Mouse (Mus musculus): ENCODE measurements around the gene Pip4k2c. TPM values are rescaled to one million over a fixed set of nuclear protein-coding genes. Genes with fewer than 3 reads are reported as not detected.
A peak's percentile ranks its signal among the peaks of the same experiment; 100 is the strongest.
"Not testable (repeated sequence)": the region's sequence is repeated elsewhere in the genome, so short reads cannot be mapped to it uniquely, and the experiment has no call there.

Pip4k2c gene
- polyA plus RNA-seq, 1 experiment from 2014 or later: 31.0 TPM

DNA sequence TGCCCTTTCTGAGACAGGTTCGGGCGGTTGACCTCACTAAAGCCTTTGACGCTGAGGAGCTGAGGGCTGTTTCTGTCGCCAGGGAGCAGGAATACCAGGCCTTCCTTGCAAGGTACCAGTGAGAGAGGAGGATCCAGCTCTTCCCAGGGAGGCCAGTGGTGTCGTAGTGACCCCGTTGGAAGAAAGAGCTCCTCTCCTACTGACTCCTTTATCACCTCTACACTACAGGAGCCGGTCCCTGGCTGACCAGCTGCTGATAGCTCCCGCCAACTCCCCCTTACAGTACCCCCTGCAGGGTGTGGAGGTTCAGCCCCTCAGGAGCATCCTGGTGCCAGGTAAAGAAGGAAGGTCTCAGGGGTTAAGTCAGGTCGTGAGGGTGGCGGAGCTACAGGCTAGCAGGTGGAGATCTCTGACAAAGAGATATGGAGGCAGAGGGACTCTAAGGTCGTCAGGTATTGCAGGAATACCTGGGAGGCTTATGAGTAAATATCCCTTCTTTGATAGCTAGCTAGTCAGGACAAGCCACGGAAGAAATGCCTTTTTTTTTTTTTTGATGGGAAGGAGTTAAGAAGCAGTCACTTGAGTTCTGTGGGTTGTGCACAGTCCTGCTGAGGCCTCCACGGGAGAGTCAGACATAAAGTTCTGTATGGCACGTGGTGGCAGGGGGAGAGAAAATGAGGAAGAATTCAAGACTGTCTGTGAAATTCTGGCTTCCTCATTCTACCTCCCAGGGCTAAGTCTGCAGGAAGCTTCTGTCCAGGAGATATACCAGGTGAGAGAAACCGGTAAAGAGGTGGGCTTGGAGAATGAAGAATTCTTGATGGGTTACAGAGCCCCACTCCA is 44.4 kb downstream of the Pip4k2c start:
- Histone ChIP-seq H3K27me3 (replicated peaks; ENCODE audit: insufficient read depth, low read length) (peaks cover 53% of the 10 kb centered on the region), H3K4me1 (ENCODE audit: insufficient read depth, low read depth, low read length) (peaks cover 16% of the 10 kb centered on the region), H3K36me3 (ENCODE audit: insufficient read depth, low read length) (no peaks in the 10 kb centered on the region), H3K4me2 (replicated peaks; ENCODE audit: low read depth, low read length) (peak overlapping the region; percentile 89; the same call in 1 of the 2 replicates), H3K9ac (replicated peaks; ENCODE audit: low read depth) (no peak overlapping the region), H3K9me3 (ENCODE audit: low read length) (no peaks in the 10 kb centered on the region), H3K27ac (ENCODE audit: low read length) (no peak overlapping the region), H3K4me3 (ENCODE audit: low read depth, low read length) (no peak overlapping the region)
- WGBS: 28% methylated on average over 15 of the region's 15 CpGs
- DNase-seq (ENCODE audit: low spot score) (no peak), ATAC-seq (no peak)
- TF ChIP-seq CTCF (IDR thresholded peaks at IDR 0.05) (no peak), EP300 (IDR thresholded peaks at IDR 0.05) (no peak)

GRCm38 (mm10) chr10:127166404-127166715 is 45.0 kb downstream of the Pip4k2c start:
- Histone ChIP-seq H3K4me3 (ENCODE audit: low read depth, low read length) (peak overlapping the region; percentile 45), H3K27me3 (replicated peaks; ENCODE audit: insufficient read depth, low read length) (peaks cover 49% of the 10 kb centered on the region), H3K9ac (replicated peaks; ENCODE audit: low read depth) (peak overlapping the region; percentile 32; the same call in 1 of the 2 replicates), H3K4me2 (replicated peaks; ENCODE audit: low read depth, low read length) (peak overlapping the region; percentile 89), H3K36me3 (ENCODE audit: insufficient read depth, low read length) (no peaks in the 10 kb centered on the region), H3K4me1 (ENCODE audit: insufficient read depth, low read depth, low read length) (peaks cover 16% of the 10 kb centered on the region), H3K9me3 (ENCODE audit: low read length) (no peaks in the 10 kb centered on the region), H3K27ac (ENCODE audit: low read length) (no peak overlapping the region)
- no peak for ATAC-seq
- TF ChIP-seq EP300 (IDR thresholded peaks at IDR 0.05) (no peak), CTCF (IDR thresholded peaks at IDR 0.05) (no peak)
- no peak for DNase-seq (ENCODE audit: low spot score)
- 8% methylated on average over 11 of the region's 11 CpGs for WGBS

- Histone ChIP-seq H3K4me1 (ENCODE audit: insufficient read depth, low read depth, low read length) (peaks cover 16% of the 10 kb centered on the region), H3K36me3 (ENCODE audit: insufficient read depth, low read length) (no peaks in the 10 kb centered on the region), H3K27me3 (replicated peaks; ENCODE audit: insufficient read depth, low read length) (peaks cover 46% of the 10 kb centered on the region), H3K9me3 (ENCODE audit: low read length) (no peaks in the 10 kb centered on the region), H3K4me3 (ENCODE audit: low read depth, low read length) (peak overlapping the region; percentile 45), H3K4me2 (replicated peaks; ENCODE audit: low read depth, low read length) (peak overlapping the region; percentile 89), H3K27ac (ENCODE audit: low read length) (peak overlapping the region; percentile 62), H3K9ac (replicated peaks; ENCODE audit: low read depth) (peak overlapping the region; percentile 32; the same call in 1 of the 2 replicates)
- TF ChIP-seq CTCF (IDR thresholded peaks at IDR 0.05) (no peak), EP300 (IDR thresholded peaks at IDR 0.05) (no peak)
- DNase-seq (ENCODE audit: low spot score): no peak
- WGBS: 1% methylated on average over 49 of the region's 56 CpGs
- peak; percentile 32 for ATAC-seq
Observed at GRCm38 (mm10) chr10:127165654-127166403, 45.6 kb downstream of the Pip4k2c start.

GRCm38 (mm10) chr10:127165354-127165653 is 46.1 kb downstream of the Pip4k2c start:
- H3K27me3 ChIP-seq (replicated peaks; ENCODE audit: insufficient read depth, low read length): peaks cover 40% of the 10 kb centered on the region

GRCm38 (mm10) chr10:127164631-127165353 is 46.6 kb downstream of the Pip4k2c start, which contains the start of gene B4galnt1:
B4galnt1 (plus strand) TSS chr10:127165225.
- no peaks in the 10 kb centered on the region for H3K9me3 ChIP-seq (ENCODE audit: low read length)
- peak within 1 kb of the TSS; percentile 89 for H3K4me2 ChIP-seq (replicated peaks; ENCODE audit: low read depth, low read length)
- ATAC-seq (peak; percentile 87), DNase-seq (ENCODE audit: low spot score) (peak; percentile 85)
- H3K4me3 ChIP-seq (ENCODE audit: low read depth, low read length): peak within 1 kb of the TSS; percentile 45
- TF ChIP-seq CTCF (IDR thresholded peaks at IDR 0.05) (peak; percentile 89), EP300 (IDR thresholded peaks at IDR 0.05) (peak; percentile 19; the same call in 1 of the 2 replicates)
- peaks cover 9% of the 10 kb centered on the region; the same call in 1 of the 2 replicates for H3K4me1 ChIP-seq (ENCODE audit: insufficient read depth, low read depth, low read length)
- 8% methylated on average over 40 of the region's 52 CpGs for WGBS
- peaks cover 35% of the 10 kb centered on the region for H3K27me3 ChIP-seq (replicated peaks; ENCODE audit: insufficient read depth, low read length)
- H3K9ac ChIP-seq (replicated peaks; ENCODE audit: low read depth): peak within 1 kb of the TSS; percentile 32
- H3K36me3 ChIP-seq (ENCODE audit: insufficient read depth, low read length): no peaks in the 10 kb centered on the region
- peak within 1 kb of the TSS; percentile 62 for H3K27ac ChIP-seq (ENCODE audit: low read length)

More at GRCm38 (mm10) chr10:127165354-127165653, 46.1 kb downstream of the Pip4k2c start:
- DNase-seq (ENCODE audit: low spot score) (no peak), ATAC-seq (peak; percentile 34)
- H3K4me1 ChIP-seq (ENCODE audit: insufficient read depth, low read depth, low read length): peaks cover 13% of the 10 kb centered on the region
- H3K4me2 ChIP-seq (replicated peaks; ENCODE audit: low read depth, low read length): peak overlapping the region; percentile 89
- WGBS: 2% methylated on average over 15 of the region's 42 CpGs
- H3K36me3 ChIP-seq (ENCODE audit: insufficient read depth, low read length): no peaks in the 10 kb centered on the region
- H3K27ac ChIP-seq (ENCODE audit: low read length): peak overlapping the region; percentile 62
- peak overlapping the region; percentile 45 for H3K4me3 ChIP-seq (ENCODE audit: low read depth, low read length)
- H3K9ac ChIP-seq (replicated peaks; ENCODE audit: low read depth): peak overlapping the region; percentile 32
- H3K9me3 ChIP-seq (ENCODE audit: low read length): no peaks in the 10 kb centered on the region
- TF ChIP-seq CTCF (IDR thresholded peaks at IDR 0.05) (no peak), EP300 (IDR thresholded peaks at IDR 0.05) (no peak)

GRCm38 (mm10) chr10:127164190-127164589 is 47.2 kb downstream of the Pip4k2c start:
- no peaks in the 10 kb centered on the region for H3K36me3 ChIP-seq (ENCODE audit: insufficient read depth, low read length)
- H3K4me3 ChIP-seq (ENCODE audit: low read depth, low read length): no peak overlapping the region
- 91% methylated on average over 4 of the region's 4 CpGs for WGBS
- TF ChIP-seq EP300 (IDR thresholded peaks at IDR 0.05) (no peak), CTCF (IDR thresholded peaks at IDR 0.05) (no peak)
- no peak for DNase-seq (ENCODE audit: low spot score)
- no peaks in the 10 kb centered on the region for H3K9me3 ChIP-seq (ENCODE audit: low read length)
- no peak overlapping the region for H3K4me2 ChIP-seq (replicated peaks; ENCODE audit: low read depth, low read length)
- peaks cover 29% of the 10 kb centered on the region for H3K27me3 ChIP-seq (replicated peaks; ENCODE audit: insufficient read depth, low read length)
- peaks cover 9% of the 10 kb centered on the region; the same call in 1 of the 2 replicates for H3K4me1 ChIP-seq (ENCODE audit: insufficient read depth, low read depth, low read length)
- no peak overlapping the region for H3K27ac ChIP-seq (ENCODE audit: low read length)
- H3K9ac ChIP-seq (replicated peaks; ENCODE audit: low read depth): no peak overlapping the region
- no peak for ATAC-seq

GRCm38 (mm10) chr10:127162771-127163261 is 48.6 kb downstream of the Pip4k2c start:
- H3K36me3 ChIP-seq (ENCODE audit: insufficient read depth, low read length); H3K9ac ChIP-seq (replicated peaks; ENCODE audit: low read depth); H3K4me3 ChIP-seq (ENCODE audit: low read depth, low read length); H3K27ac ChIP-seq (ENCODE audit: low read length); H3K4me2 ChIP-seq (replicated peaks; ENCODE audit: low read depth, low read length); ATAC-seq; H3K9me3 ChIP-seq (ENCODE audit: low read length); DNase-seq (ENCODE audit: low spot score); H3K4me1 ChIP-seq (ENCODE audit: insufficient read depth, low read depth, low read length): not testable (repeated sequence)
- WGBS: 37% methylated on average over 7 of the region's 7 CpGs
- peaks cover 27% of the 10 kb centered on the region for H3K27me3 ChIP-seq (replicated peaks; ENCODE audit: insufficient read depth, low read length)
